Mouse (Mus musculus): Measurements from ENCODE around the gene Jtb.
A peak's percentile ranks its signal among the peaks of the same experiment; 100 is the strongest.

Gene Jtb

DNA sequence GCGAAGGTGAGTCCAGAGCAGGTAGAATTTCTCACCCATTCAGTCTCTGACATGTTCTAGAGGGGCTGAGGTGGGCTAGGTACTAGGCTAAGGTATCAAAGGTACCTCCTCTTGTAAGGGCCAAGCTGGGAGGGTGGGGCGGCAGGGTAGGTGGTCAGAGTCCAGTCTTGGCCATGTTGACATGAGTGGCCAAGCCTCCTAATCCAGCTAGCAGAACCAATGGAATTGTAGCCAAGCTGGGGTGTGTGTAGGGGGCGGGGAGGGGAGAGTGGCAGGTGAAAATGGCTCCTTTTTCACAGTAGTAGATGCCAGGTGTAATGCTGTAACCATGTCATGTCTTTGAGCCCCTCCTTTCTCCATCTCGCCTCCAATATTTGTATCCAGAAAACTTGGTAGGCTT lies 27.1 kb downstream of the Jtb start:
- DNase-seq (ENCODE audit: low read depth, low spot score), result no peak

DNA sequence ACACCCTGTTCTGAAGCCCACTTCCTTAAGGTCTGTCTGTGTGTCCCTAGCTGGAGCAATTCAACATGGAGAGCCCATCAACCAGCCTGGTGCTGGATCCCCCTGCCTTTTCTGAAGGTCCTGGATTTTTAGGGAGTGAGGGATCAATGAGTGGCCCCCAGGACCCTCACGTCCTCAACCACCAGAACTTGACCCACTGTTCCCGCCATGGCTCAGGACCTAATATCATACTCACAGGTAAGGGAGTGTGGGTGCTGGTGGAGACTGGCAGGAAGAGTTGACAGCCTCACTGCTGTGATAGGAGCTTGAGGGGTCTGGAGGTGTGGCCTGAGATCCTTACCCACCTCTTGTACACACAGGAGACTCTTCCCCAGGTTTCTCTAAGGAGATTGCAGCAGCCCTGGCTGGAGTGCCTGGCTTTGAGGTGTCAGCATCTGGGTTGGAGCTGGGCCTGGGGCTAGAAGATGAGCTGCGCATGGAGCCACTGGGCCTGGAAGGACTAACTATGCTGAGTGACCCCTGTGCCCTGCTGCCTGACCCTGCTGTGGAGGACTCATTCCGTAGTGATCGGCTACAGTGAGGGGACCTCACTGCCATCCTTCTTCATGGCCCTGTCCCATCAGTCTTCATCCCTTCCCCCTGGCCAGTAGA lies 31.8 kb downstream of the Jtb start:
- DNase-seq (ENCODE audit: low read depth, low spot score), result no peak

- peak; percentile 27 for DNase-seq (ENCODE audit: low read depth, low spot score)
These were observed 33.3 kb downstream of the Jtb start for GRCm38 (mm10) chr3:90264687-90265033.

- DNase-seq (ENCODE audit: low read depth, low spot score), result peak; percentile 76
These were observed 33.9 kb downstream of the Jtb start, which contains the start of gene Dennd4b for GRCm38 (mm10) chr3:90265034-90265931. Dennd4b (plus strand) TSS chr3:90265185.

GRCm38 (mm10) chr3:90265932-90266741 lies 34.7 kb downstream of the Jtb start:
- peak; percentile 12 for DNase-seq (ENCODE audit: low read depth, low spot score)

- DNase-seq (ENCODE audit: low read depth, low spot score), result no peak
These were observed 35.7 kb downstream of the Jtb start for GRCm38 (mm10) chr3:90266901-90267775.

DNA sequence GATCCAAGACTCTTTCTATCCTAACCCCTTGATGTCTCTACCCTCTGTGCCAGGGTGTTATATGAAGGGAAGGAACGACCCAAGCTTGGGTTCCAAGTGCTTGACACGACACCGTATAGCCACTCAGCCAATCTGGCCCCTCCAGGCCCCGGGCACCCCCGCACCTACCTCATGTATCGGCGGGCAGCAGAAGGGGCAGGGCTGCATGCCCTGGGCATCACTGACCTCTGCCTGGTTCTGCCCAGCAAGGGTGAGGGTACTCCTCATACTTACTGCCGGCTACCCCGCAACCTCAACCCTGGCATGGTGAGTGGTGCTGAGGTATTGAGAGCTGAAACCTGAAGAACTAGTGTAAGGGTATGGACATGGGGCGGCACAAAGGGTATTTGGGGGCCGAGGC lies 36.8 kb downstream of the Jtb start:
- no peak for DNase-seq (ENCODE audit: low read depth, low spot score)

- DNase-seq (ENCODE audit: low read depth, low spot score), result no peak
These were observed 37.6 kb downstream of the Jtb start for GRCm38 (mm10) chr3:90268971-90269370.

DNA sequence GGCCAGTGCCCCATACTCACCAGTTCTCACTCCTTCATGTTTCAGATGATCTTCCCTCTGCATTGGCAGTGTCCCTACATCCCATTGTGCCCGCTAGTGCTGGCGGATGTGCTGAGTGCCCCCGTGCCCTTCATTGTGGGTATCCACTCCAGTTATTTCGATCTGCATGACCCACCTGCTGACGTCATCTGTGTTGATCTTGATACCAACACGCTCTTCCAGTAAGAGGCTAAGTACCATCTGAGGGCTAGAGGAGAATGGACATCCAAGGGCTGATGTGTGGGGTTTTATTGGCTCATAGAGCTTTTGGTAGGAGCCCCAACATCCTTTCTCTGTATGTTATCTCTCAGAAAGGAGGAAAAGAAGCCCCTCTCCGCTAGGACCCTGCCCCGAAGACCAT lies 39.4 kb downstream of the Jtb start:
- DNase-seq (ENCODE audit: low read depth, low spot score), result no peak

DNA sequence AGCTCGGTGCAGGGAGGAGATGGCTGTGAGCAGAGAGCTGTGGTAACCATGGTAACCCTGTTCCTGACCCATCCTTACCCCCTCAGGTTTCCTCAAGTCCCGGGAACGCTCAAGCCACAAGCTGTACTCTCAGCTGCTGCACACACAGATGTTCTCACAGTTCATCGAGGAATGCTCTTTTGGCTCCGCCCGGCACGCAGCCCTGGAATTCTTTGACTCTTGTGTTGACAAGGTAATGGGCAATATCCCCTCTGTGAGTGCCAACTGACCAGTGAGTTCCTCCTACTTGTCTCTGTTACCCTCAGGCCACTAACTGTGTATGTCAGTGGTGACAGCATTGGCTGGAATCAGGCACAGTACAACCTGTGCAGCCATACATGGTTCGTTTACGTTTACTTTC lies 40.8 kb downstream of the Jtb start:
- DNase-seq (ENCODE audit: low read depth, low spot score), result no peak

GRCm38 (mm10) chr3:90273855-90274254 lies 42.5 kb downstream of the Jtb start:
- DNase-seq (ENCODE audit: low read depth, low spot score), result no peak

DNA sequence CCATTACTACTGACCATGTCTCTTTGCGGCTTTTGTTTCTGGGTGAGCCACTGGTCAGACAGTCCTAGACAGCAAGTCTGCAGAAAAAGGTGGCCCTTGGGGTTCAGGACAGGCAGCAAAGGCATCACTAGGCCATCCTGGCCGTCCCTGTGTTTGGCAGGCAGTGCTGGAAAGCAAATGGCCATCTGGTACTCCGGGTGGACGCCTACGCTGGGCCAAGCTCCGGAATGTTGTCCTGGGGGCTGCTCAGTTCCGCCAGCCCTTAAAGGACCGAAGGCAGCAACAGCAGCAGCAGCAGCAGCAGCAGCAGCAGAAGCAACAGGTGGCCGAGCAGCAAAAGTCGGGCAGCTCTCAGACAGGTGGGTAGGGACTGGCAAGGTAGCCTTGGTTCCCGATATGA lies 43.9 kb downstream of the Jtb start:
- no peak for DNase-seq (ENCODE audit: low read depth, low spot score)

DNA sequence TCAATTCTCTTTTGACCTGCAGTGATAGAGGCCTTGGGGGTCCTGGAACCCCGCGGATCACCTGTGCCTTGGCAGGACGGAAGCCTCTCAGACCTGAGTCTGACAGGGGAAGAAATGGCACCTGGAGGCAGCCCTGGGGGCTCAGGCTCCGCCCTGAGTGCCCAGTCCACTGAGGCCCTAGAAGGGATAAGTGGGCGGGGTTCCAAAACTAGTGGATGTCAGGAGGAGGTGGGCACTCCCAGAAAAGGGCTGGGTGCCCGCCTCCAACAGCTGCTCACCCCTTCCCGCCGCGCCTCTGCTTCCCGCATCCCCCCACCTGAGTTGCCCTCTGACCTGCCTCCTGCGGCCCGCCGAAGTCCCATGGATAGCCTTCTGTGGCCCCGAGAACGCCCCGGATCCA lies 45.5 kb downstream of the Jtb start:
- no peak for DNase-seq (ENCODE audit: low read depth, low spot score)

GRCm38 (mm10) chr3:90277793-90278192 lies 46.4 kb downstream of the Jtb start:
- no peak for DNase-seq (ENCODE audit: low read depth, low spot score)

DNA sequence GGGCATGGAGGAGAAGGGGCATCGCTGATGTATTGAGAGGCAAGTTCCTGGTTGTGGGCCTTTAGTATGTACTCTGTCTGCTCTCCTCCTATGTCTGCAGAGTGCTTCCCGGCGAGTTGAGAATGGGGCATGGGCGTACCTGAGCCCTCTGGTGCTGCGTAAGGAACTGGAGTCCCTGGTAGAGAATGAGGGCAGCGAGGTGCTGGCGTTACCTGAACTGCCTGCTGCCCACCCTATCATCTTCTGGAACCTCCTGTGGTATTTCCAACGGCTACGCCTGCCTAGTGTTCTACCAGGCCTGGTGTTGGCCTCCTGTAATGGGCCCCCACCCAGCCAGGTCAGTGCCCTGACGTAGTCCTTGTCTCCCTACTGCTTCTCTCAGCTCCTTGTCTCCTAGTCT lies 46.8 kb downstream of the Jtb start:
- no peak for DNase-seq (ENCODE audit: low read depth, low spot score)

GRCm38 (mm10) chr3:90279216-90279615 lies 47.8 kb downstream of the Jtb start:
- no peak for DNase-seq (ENCODE audit: low read depth, low spot score)

- DNase-seq (ENCODE audit: low read depth, low spot score), result no peak
These were observed 48.3 kb downstream of the Jtb start for GRCm38 (mm10) chr3:90279743-90280142.

- DNase-seq (ENCODE audit: low read depth, low spot score), result peak; percentile 36
These were observed 49.3 kb downstream of the Jtb start for GRCm38 (mm10) chr3:90280708-90281107.

- DNase-seq (ENCODE audit: low read depth, low spot score), result no peak
These were observed 52.8 kb downstream of the Jtb start for GRCm38 (mm10) chr3:90284150-90284549.
